Mouse (Mus musculus) G1E-ER4 (cell line): Measurements from ENCODE around the gene Map1a. TPM values are rescaled to one million over a fixed set of nuclear protein-coding genes. Genes with fewer than 3 reads are reported as not detected.

Source experiments
- GATA1 ChIP-seq: IDR thresholded peaks from one replicate; pipeline ENCODE4 v1.8.0; 2012; ENCODE audit warnings: low read length, inconsistent platforms
- polyA plus RNA-seq: library from polyadenylated mRNA; stranded (reverse); fragments of >175 nt; gene quantifications from 2 replicates; pipeline ENCODE4 v1.2.3, GENCODE M21; 2012

Map1a gene
- 16.2 and 20.0 TPM in 2 replicates for polyA plus RNA-seq

DNA sequence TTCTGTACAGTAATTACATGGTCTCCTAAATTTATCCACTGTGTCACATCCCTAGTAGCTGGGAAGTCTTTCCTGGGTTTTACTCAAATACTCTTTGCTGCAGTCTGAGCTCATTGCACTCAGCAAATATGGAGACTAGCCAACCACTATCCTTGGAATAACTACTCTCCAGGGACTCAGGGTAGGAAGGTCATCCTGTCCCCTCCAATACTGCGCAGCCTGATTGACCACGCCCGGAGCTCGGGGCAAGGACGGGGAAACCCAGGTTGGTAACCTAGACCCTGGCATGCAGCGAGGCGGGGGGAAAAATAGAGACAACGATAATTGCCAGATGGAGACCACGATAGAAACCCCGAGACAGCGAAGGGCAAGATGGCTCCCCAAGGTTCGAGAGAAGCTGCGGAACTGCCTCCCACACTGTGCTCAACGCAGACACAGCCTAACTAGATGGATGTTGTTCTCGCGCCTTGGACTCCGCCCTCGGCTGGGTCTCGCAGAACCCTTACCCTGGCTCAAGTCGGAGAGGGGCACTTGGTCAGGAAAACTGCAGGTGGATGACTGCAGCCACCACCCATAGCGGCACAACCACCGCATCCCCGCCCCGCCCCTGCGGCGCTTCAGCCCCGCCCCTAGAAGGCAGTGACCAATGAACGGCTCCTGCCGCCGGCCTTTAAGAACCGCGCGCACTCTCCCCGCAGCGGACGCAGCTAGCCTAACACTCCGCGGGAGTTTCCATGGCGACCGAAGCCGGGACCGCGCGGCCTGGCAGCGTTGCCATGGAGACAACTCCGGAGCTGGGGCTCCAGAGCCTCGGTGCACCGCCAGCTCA lies at the start of gene Map1a:
Map1a (plus strand) TSS at position 700 of the 829 bp plus-strand sequence.
- no peak for TF ChIP-seq GATA1

GRCm38 (mm10) chr2:121244099-121244498 lies 45.3 kb upstream of the Map1a start:
- no peak for TF ChIP-seq GATA1

- TF ChIP-seq GATA1, result no peak
Observed at GRCm38 (mm10) chr2:121249758-121250157, 39.6 kb upstream of the Map1a start.

DNA sequence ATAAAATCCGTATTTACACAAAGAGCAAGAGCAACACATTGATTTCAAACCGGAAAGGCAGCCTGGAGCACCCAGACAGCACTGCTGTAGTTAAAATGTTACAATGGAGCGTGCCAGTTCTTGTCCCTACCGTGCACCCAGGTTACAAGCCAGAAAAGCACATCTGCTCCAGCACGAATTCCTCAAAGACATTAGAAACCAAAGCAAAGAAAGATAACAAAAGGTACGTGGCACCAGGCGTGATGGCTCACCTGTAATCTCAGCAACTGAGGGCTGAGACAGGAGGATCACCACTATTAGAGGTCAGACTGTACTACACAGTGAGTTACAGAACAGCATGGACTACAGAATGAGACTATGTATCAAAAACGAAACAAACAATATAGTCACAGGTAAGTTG lies 21.0 kb upstream of the Map1a start:
- TF ChIP-seq GATA1, result no peak

GRCm38 (mm10) chr2:121270521-121271235 lies 18.7 kb upstream of the Map1a start:
- TF ChIP-seq GATA1, result no peak

GRCm38 (mm10) chr2:121271236-121271927 lies 18.0 kb upstream of the Map1a start, which contains the start of gene Trp53bp1:
Gene Trp53bp1 (minus strand): TSS chr2:121271407.
- no peak for TF ChIP-seq GATA1

GRCm38 (mm10) chr2:121271928-121272516 lies 17.4 kb upstream of the Map1a start:
- no peak for TF ChIP-seq GATA1

- no peak for TF ChIP-seq GATA1
Observed at GRCm38 (mm10) chr2:121287850-121288249, 1.6 kb upstream of the Map1a start.

DNA sequence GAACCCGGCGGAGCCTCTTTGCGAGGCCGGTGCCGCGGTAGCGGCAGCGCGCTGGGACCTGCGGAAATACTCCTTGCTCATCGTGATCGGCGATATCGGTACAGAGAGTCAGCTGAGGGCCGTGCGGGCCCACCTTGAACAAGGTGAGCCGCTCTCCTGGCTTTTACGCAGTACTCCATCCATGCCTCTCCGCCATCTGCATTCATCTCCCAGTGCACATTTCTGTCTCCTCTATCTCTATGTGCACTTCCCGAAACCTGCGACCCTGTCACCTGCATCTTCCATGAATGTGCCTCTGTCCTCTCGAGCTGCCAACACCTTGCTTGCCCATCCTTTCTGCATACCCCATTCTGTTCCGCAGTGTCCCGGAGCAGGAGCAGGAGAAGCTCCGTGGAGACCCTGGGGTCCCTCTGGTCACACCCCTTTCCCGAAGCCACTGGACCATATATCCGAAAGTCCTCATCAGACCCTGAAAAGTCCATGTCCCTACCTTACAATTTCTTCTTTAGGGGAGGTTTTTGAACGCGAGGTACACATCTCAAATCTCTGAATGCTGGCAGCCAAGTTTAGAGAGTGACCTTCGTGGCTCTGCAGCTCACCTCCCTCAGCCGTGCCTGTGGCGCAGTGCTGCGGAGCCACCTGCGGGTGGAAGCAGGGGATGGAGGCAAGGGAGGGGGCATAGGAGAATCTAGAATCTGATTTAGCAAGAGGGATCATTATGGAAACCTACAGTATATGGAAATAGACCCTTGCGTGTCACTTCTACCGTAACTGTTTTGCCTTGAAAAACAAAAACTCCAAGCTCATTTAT lies 535 bp downstream of the Map1a start:
- no peak for TF ChIP-seq GATA1

DNA sequence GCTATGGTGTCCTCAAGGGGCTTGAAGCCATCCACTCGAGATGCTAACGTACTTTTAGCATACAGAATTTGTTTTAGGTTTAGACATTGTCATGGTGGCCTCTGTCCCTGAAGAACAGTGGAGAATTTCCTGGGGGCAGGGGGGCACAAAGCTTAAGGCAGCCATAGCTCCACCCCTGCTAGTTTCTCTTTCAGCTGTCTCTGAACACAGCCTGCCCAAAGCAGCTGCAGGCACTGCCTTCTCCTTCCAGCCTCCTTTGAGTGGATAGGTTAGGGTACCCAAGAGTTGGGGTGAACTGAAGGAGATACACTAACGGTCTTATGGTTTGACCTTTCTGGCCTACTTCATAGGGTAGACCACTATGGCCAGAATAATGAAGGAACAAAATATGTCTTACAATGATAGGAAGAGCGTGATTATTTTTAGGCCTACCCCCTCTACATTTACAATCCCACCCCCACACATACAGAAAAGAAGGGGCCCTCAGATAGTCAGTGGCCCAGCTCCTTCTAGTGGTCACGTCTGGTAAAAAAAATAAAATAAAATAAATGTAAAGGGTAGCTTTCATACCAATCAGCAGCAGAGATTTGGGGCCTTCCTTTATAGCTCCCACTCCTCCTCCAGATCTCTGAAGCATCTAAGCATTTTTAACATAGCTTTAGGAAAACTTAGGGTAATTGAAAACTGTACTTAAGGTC lies 3.1 kb downstream of the Map1a start:
- TF ChIP-seq GATA1, result no peak

- no peak for TF ChIP-seq GATA1
Observed at GRCm38 (mm10) chr2:121294182-121294581, 4.8 kb downstream of the Map1a start.

DNA sequence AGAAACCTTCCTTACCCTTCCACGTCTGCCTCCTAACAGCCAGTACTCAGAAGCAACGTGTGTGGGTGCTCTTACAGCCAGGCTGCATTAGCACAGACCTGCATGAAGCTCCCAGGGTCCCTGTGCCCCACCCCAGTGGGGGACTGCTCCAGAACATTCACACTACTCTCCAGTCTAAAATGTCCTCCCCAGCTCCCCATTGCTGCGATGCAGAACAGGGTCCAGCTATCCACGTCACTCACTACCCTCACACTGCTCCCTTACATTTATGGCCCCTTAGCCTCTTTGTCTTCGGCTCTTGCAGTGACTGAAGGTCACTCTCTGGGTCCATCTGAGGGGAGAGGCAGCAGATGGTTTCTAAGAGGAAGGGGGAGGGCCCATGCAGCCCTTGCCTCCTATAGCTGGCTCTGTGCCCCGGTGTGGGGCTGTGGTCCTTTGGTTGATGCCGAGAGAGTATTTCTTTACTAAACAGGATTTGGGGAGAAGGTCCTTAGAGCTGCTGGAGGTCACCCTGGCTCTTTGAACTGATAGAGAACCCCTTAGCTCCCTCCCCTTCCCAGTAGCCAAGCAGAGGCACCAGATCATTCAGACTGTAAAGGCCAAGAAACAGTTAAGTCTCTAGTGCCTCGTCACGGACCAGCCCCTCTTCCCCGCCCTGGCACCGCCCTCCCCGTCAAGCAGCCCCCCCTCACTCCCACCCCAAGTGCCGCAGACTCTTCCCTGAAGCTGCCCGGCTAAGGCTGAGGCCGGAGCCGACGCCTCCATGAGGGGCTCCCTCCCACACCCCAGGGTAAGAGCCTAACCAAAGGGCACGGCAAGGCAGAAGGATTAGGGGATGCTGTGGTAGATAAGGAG lies 5.6 kb downstream of the Map1a start:
- no peak for TF ChIP-seq GATA1
